Mouse (Mus musculus) spleen, postnatal 36 days (tissue): ENCODE measurements around the gene Ccdc61.

Source experiments
- DNase-seq, 2 experiments: peaks; one replicate each; pipeline ENCODE4 v3.0.0; 2022; ENCODE audit warnings: low spot score in 2 of 2, mixed read lengths in 1 of 2

The Ccdc61 gene

DNA sequence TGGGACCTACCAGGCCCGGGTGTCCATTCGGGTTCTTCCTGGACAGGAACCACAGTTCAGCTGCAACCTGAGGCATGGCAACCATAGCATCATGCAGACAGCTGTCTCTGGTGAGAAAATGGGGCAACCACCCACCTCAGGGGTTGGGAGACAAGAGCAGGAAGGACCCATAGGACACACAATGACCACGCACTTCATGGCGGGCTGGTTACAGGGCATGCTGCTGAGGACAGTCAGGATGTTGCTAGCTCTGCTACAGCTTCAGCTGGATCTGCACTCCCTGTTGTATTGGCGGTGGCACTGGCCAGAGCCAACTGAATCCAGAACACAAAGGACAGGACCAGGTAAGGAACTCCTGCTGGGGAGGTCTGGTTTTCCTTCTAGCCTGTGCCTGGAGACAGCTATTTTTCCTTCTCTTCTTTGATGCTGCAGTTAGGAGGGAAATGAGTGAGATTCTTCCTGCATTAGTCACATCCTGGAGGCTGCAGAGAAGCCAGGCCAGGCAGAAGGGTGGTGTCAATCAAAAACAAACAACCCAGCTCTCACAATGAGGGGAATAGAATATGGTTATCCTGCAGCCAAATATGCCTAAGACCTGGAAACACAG lies 51.8 kb downstream of the Ccdc61 start:
- DNase-seq, result no peak

- no peak for DNase-seq
Observed at GRCm38 (mm10) chr7:18848395-18848794, 61.8 kb downstream of the Ccdc61 start.

- DNase-seq, result no peak
Observed at GRCm38 (mm10) chr7:18844811-18845210, 65.4 kb downstream of the Ccdc61 start.

- DNase-seq, result no peak
Observed at GRCm38 (mm10) chr7:18841174-18841567, 69.0 kb downstream of the Ccdc61 start.
